ENCODE assay signal across 8 mouse cellular contexts in genomic region chr2:180070481-180071453, GRCm38 (mm10). TPM values are rescaled to one million over a fixed set of nuclear protein-coding genes. Genes with fewer than 3 reads are reported as not detected.
DNase-seq lines count a peak whose midpoint lies in the region; ATAC-seq and TF ChIP-seq lines count a peak whose summit lies in the region.

Gene Mtg2 (plus strand): TSS chr2:180070588.

- TF ChIP-seq CTCF in bone marrow, adult 2 months (IDR thresholded peaks at IDR 0.05; ENCODE audit: control insufficient read depth, insufficient read depth, low read length) = no peak

- no peaks in the 10 kb centered on the region; the same call in 1 of the 2 replicates for H3K4me1 ChIP-seq in bone marrow, adult 2 months (ENCODE audit: control insufficient read depth, insufficient read depth, low read length)
- H3K4me1 ChIP-seq in embryonic facial prominence, embryonic 15.5 days = peaks cover 14% of the 10 kb centered on the region
- peaks cover 7% of the 10 kb centered on the region for H3K4me1 ChIP-seq in kidney, embryonic 14.5 days (ENCODE audit: control insufficient read depth, insufficient read depth, low read length)
- H3K4me1 ChIP-seq in limb, embryonic 15.5 days = peaks cover 10% of the 10 kb centered on the region

- 7% methylated on average over 58 of the region's 58 CpGs for WGBS in bone marrow, adult 2 months
- WGBS in embryonic facial prominence, embryonic 15.5 days = 4% methylated on average over 58 of the region's 58 CpGs
- 7% methylated on average over 58 of the region's 58 CpGs for WGBS in kidney, embryonic 14.5 days
- WGBS in limb, embryonic 15.5 days = 4% methylated on average over 58 of the region's 58 CpGs

- peak within 1 kb of the TSS; percentile 78 for H3K4me2 ChIP-seq in embryonic facial prominence, embryonic 15.5 days (replicated peaks)
- H3K4me2 ChIP-seq in kidney, embryonic 14.5 days (replicated peaks; ENCODE audit: low read depth, low read length) = peak within 1 kb of the TSS; percentile 86
- peak within 1 kb of the TSS; percentile 82 for H3K4me2 ChIP-seq in limb, embryonic 15.5 days

- H3K27me3 ChIP-seq in embryonic facial prominence, embryonic 15.5 days = no peaks in the 10 kb centered on the region
- no peaks in the 10 kb centered on the region for H3K27me3 ChIP-seq in kidney, embryonic 14.5 days (ENCODE audit: control insufficient read depth, insufficient read depth, low read length)
- no peaks in the 10 kb centered on the region for H3K27me3 ChIP-seq in limb, embryonic 15.5 days

- H3K4me3 ChIP-seq in bone marrow, adult 2 months (replicated peaks; ENCODE audit: control insufficient read depth, low read depth, low read length) = peak within 1 kb of the TSS; percentile 84
- H3K4me3 ChIP-seq in embryonic facial prominence, embryonic 15.5 days (replicated peaks) = peak within 1 kb of the TSS; percentile 83
- H3K4me3 ChIP-seq in kidney, embryonic 14.5 days (ENCODE audit: low read length) = peak within 1 kb of the TSS; percentile 68
- peak within 1 kb of the TSS; percentile 68 for H3K4me3 ChIP-seq in limb, embryonic 15.5 days

- peak; percentile 91 for DNase-seq in 416B (ENCODE audit: low read depth)
- DNase-seq in heart, adult 9 months (ENCODE audit: low spot score in 2 of 2) = peak; percentile 93 to 95
- peak; percentile 73 to 88 for DNase-seq in monocyte, adult 2 months (ENCODE audit: low read depth in 1 of 2, low spot score in 2 of 2)
- peak; percentile 89 to 90 for DNase-seq in spleen, postnatal 36 days (ENCODE audit: low spot score in 2 of 2)

- H3K27ac ChIP-seq in bone marrow, adult 2 months (ENCODE audit: control insufficient read depth, insufficient read depth, low read depth, low read length, poor library complexity) = peak within 1 kb of the TSS; percentile 35
- H3K27ac ChIP-seq in embryonic facial prominence, embryonic 15.5 days (replicated peaks) = peak within 1 kb of the TSS; percentile 81
- peak within 1 kb of the TSS; percentile 67 for H3K27ac ChIP-seq in kidney, embryonic 14.5 days (ENCODE audit: low read depth, low read length)
- H3K27ac ChIP-seq in limb, embryonic 15.5 days = peak within 1 kb of the TSS; percentile 82

- peak; percentile 92 for ATAC-seq in embryonic facial prominence, embryonic 15.5 days (ENCODE audit: insufficient number of reproducible peaks, low FRiP score, low TSS enrichment, low read depth)
- ATAC-seq in kidney, embryonic 14.5 days (ENCODE audit: low FRiP score, low TSS enrichment) = peak; percentile 97
- peak; percentile 89 for ATAC-seq in limb, embryonic 15.5 days (ENCODE audit: insufficient number of reproducible peaks, low FRiP score, low TSS enrichment, low read depth)

- H3K36me3 ChIP-seq in embryonic facial prominence, embryonic 15.5 days = peaks cover 11% of the 10 kb centered on the region; the same call in 1 of the 2 replicates
- peaks cover 12% of the 10 kb centered on the region for H3K36me3 ChIP-seq in kidney, embryonic 14.5 days (ENCODE audit: control insufficient read depth, insufficient read depth, low read length)
- H3K36me3 ChIP-seq in limb, embryonic 15.5 days = peaks cover 23% of the 10 kb centered on the region

- peak; percentile 83; the same call in 1 of the 2 replicates for TF ChIP-seq POLR2A in bone marrow, adult 2 months (IDR thresholded peaks at IDR 0.05; ENCODE audit: borderline replicate concordance, control insufficient read depth, low read depth, low read length)

- H3K9ac ChIP-seq in embryonic facial prominence, embryonic 15.5 days = peak within 1 kb of the TSS; percentile 50
- H3K9ac ChIP-seq in kidney, embryonic 14.5 days (ENCODE audit: low read depth, low read length) = peak within 1 kb of the TSS; percentile 71
- peak within 1 kb of the TSS; percentile 60 for H3K9ac ChIP-seq in limb, embryonic 15.5 days

- no peaks in the 10 kb centered on the region for H3K9me3 ChIP-seq in embryonic facial prominence, embryonic 15.5 days (replicated peaks)
- H3K9me3 ChIP-seq in kidney, embryonic 14.5 days (ENCODE audit: control insufficient read depth, low read length) = no peaks in the 10 kb centered on the region
- no peaks in the 10 kb centered on the region for H3K9me3 ChIP-seq in limb, embryonic 15.5 days

RNA-seq across cellular contexts. Expression of gene Mtg2, which starts in this region (rescaled TPM):
- polyA plus RNA-seq in bone marrow, adult 2 months (2011; ENCODE audit: insufficient read depth, insufficient read length, low replicate concordance, missing spikeins) = 3.5 and 8.2 TPM in 2 replicates
- 24.3 and 25.6 TPM in 2 replicates for polyA plus RNA-seq in embryonic facial prominence, embryonic 15.5 days (2015; fragmentation: Nextera tagmentation; extraction: Ambion mirVana)
- polyA plus RNA-seq in kidney, embryonic 14.5 days (2014; fragmentation: Nextera tagmentation; extraction: Ambion mirVana) = 24.6 and 28.6 TPM in 2 replicates
- 22.9 and 25.0 TPM in 2 replicates for polyA plus RNA-seq in limb, embryonic 15.5 days (2015; fragmentation: Nextera tagmentation; extraction: Ambion mirVana)

Comparison
In these comparisons a context has a peak if more than half of its experiments do, and no peak if none do; other contexts are left out.
1. Peak in every context shown above with its lines: DNase-seq, ATAC-seq, H3K4me3 ChIP-seq and H3K27ac ChIP-seq.